Mouse (Mus musculus): ENCODE measurements around the gene Mfap4.

Gene Mfap4

GRCm38 (mm10) chr11:61484613-61485540, at the start of gene Mfap4:
Mfap4 (plus strand) TSS chr11:61485431.
- peak; percentile 77 to 81 for DNase-seq

GRCm38 (mm10) chr11:61436298-61436697, 48.9 kb upstream of the Mfap4 start:
- no peak for DNase-seq

GRCm38 (mm10) chr11:61439170-61439569, 46.1 kb upstream of the Mfap4 start:
- no peak for DNase-seq

- no peak for DNase-seq
Observed at GRCm38 (mm10) chr11:61440416-61440815, 44.8 kb upstream of the Mfap4 start.

GRCm38 (mm10) chr11:61441670-61442069, 43.6 kb upstream of the Mfap4 start:
- DNase-seq, result no peak

- DNase-seq, result no peak
Observed at GRCm38 (mm10) chr11:61443807-61444206, 41.4 kb upstream of the Mfap4 start.

GRCm38 (mm10) chr11:61447296-61447695, 37.9 kb upstream of the Mfap4 start:
- no peak for DNase-seq

GRCm38 (mm10) chr11:61448041-61448440, 37.2 kb upstream of the Mfap4 start:
- DNase-seq, result no peak

- DNase-seq, result no peak
Observed at GRCm38 (mm10) chr11:61448599-61449225, 36.5 kb upstream of the Mfap4 start.

- DNase-seq, result peak in 1 of 2 experiments; percentile 40
Observed at GRCm38 (mm10) chr11:61449499-61450292, 35.5 kb upstream of the Mfap4 start.

- no peak for DNase-seq
Observed at GRCm38 (mm10) chr11:61464071-61464470, 21.2 kb upstream of the Mfap4 start.

GRCm38 (mm10) chr11:61465422-61465821, 19.8 kb upstream of the Mfap4 start:
- no peak for DNase-seq

- DNase-seq, result no peak
Observed at GRCm38 (mm10) chr11:61468534-61468933, 16.7 kb upstream of the Mfap4 start.

GRCm38 (mm10) chr11:61469317-61469917, 15.8 kb upstream of the Mfap4 start:
- no peak for DNase-seq

- DNase-seq, result no peak
Observed at GRCm38 (mm10) chr11:61470880-61471279, 14.4 kb upstream of the Mfap4 start.

- DNase-seq, result no peak
Observed at GRCm38 (mm10) chr11:61473630-61474029, 11.6 kb upstream of the Mfap4 start.

- DNase-seq, result peak; percentile 51 to 73
Observed at GRCm38 (mm10) chr11:61476786-61477382, 8.3 kb upstream of the Mfap4 start.

GRCm38 (mm10) chr11:61477566-61478508, 7.4 kb upstream of the Mfap4 start:
- DNase-seq, result no peak

GRCm38 (mm10) chr11:61478788-61479187, 6.4 kb upstream of the Mfap4 start:
- DNase-seq, result no peak

- DNase-seq, result no peak
Observed at GRCm38 (mm10) chr11:61481239-61482090, 3.8 kb upstream of the Mfap4 start.
